Mouse (Mus musculus): ENCODE measurements at regions not wholly inside any gene's neighbourhood (a gene's known extent, or its start where the extent isn't known, plus 50 kb on each side); places are given as distances from the start of the nearest gene placed in this dataset.

- DNase-seq (ENCODE audit: low read depth): no peak
Observed at GRCm38 (mm10) chr12:71526623-71527022, 216.9 kb downstream of the Dact1 start.

- DNase-seq (ENCODE audit: low read depth): no peak
Observed at GRCm38 (mm10) chr12:71532161-71532560, 222.5 kb downstream of the Dact1 start.

GRCm38 (mm10) chr12:71532708-71533450, 223.2 kb downstream of the Dact1 start:
- DNase-seq (ENCODE audit: low read depth): no peak

- DNase-seq (ENCODE audit: low read depth): no peak
Observed at GRCm38 (mm10) chr12:71533701-71534100, 224.0 kb downstream of the Dact1 start.

- no peak for DNase-seq (ENCODE audit: low read depth)
Observed at GRCm38 (mm10) chr12:71534199-71534598, 224.5 kb downstream of the Dact1 start.

- DNase-seq (ENCODE audit: low read depth): peak; percentile 30
Observed at GRCm38 (mm10) chr12:71535251-71535650, 225.6 kb downstream of the Dact1 start.

GRCm38 (mm10) chr12:71535831-71536230, 226.1 kb downstream of the Dact1 start:
- DNase-seq (ENCODE audit: low read depth): peak; percentile 59

- DNase-seq (ENCODE audit: low read depth): no peak
Observed at GRCm38 (mm10) chr12:71538691-71539090, 229.0 kb downstream of the Dact1 start.

GRCm38 (mm10) chr12:71540279-71540678, 230.6 kb downstream of the Dact1 start:
- DNase-seq (ENCODE audit: low read depth): no peak

- no peak for DNase-seq (ENCODE audit: low read depth)
Observed at GRCm38 (mm10) chr12:71541961-71542360, 232.3 kb downstream of the Dact1 start.

GRCm38 (mm10) chr12:71543571-71544119, 234.0 kb downstream of the Dact1 start:
- DNase-seq (ENCODE audit: low read depth): no peak

GRCm38 (mm10) chr12:71544401-71545159, 234.9 kb downstream of the Dact1 start:
- DNase-seq (ENCODE audit: low read depth): peak; percentile 36

- no peak for DNase-seq (ENCODE audit: low read depth)
Observed at GRCm38 (mm10) chr12:71546523-71547265, 237.0 kb downstream of the Dact1 start.

- no peak for DNase-seq (ENCODE audit: low read depth)
Observed at GRCm38 (mm10) chr12:71549336-71549735, 239.7 kb downstream of the Dact1 start.

GRCm38 (mm10) chr12:71554212-71554611, 244.5 kb downstream of the Dact1 start:
- DNase-seq (ENCODE audit: low read depth): no peak

- DNase-seq (ENCODE audit: low read depth): no peak
Observed at GRCm38 (mm10) chr12:71561259-71561658, 251.6 kb downstream of the Dact1 start.

GRCm38 (mm10) chr12:71561918-71562572, 252.4 kb downstream of the Dact1 start:
- DNase-seq (ENCODE audit: low read depth): no peak

GRCm38 (mm10) chr12:71563219-71563618, 253.5 kb downstream of the Dact1 start:
- DNase-seq (ENCODE audit: low read depth): no peak

GRCm38 (mm10) chr12:71566371-71566770, 256.7 kb downstream of the Dact1 start:
- no peak for DNase-seq (ENCODE audit: low read depth)

- DNase-seq (ENCODE audit: low read depth): no peak
Observed at GRCm38 (mm10) chr12:71568251-71568650, 258.6 kb downstream of the Dact1 start.

GRCm38 (mm10) chr12:71568880-71569390, 259.3 kb downstream of the Dact1 start:
- DNase-seq (ENCODE audit: low read depth): no peak

- no peak for DNase-seq (ENCODE audit: low read depth)
Observed at GRCm38 (mm10) chr12:71569662-71570061, 260.0 kb downstream of the Dact1 start.
